Mouse (Mus musculus): ENCODE results near the gene Xpr1.

The Xpr1 gene

GRCm38 (mm10) chr1:155416701-155417677, at the start of gene Xpr1:
Xpr1 (minus strand) TSS chr1:155417415.
- DNase-seq (ENCODE audit: low spot score in 2 of 2): peak; percentile 92 to 94

- no peak for DNase-seq (ENCODE audit: low spot score in 2 of 2)
Observed at GRCm38 (mm10) chr1:155463442-155463841, 46.2 kb upstream of the Xpr1 start.

- no peak for DNase-seq (ENCODE audit: low spot score in 2 of 2)
Observed at GRCm38 (mm10) chr1:155462582-155462981, 45.4 kb upstream of the Xpr1 start.

- DNase-seq (ENCODE audit: low spot score in 2 of 2): no peak
Observed at GRCm38 (mm10) chr1:155457532-155457931, 40.3 kb upstream of the Xpr1 start.

- no peak for DNase-seq (ENCODE audit: low spot score in 2 of 2)
Observed at GRCm38 (mm10) chr1:155453180-155453579, 36.0 kb upstream of the Xpr1 start.

- DNase-seq (ENCODE audit: low spot score in 2 of 2): no peak
Observed at GRCm38 (mm10) chr1:155448932-155449331, 31.7 kb upstream of the Xpr1 start.

GRCm38 (mm10) chr1:155447277-155447676, 30.1 kb upstream of the Xpr1 start:
- no peak for DNase-seq (ENCODE audit: low spot score in 2 of 2)

GRCm38 (mm10) chr1:155443115-155443514, 25.9 kb upstream of the Xpr1 start:
- no peak for DNase-seq (ENCODE audit: low spot score in 2 of 2)

- DNase-seq (ENCODE audit: low spot score in 2 of 2): no peak
Observed at GRCm38 (mm10) chr1:155442521-155443001, 25.3 kb upstream of the Xpr1 start.

- DNase-seq (ENCODE audit: low spot score in 2 of 2): no peak
Observed at GRCm38 (mm10) chr1:155439551-155439950, 22.3 kb upstream of the Xpr1 start.

GRCm38 (mm10) chr1:155438525-155438924, 21.3 kb upstream of the Xpr1 start:
- no peak for DNase-seq (ENCODE audit: low spot score in 2 of 2)

GRCm38 (mm10) chr1:155429304-155429703, 12.1 kb upstream of the Xpr1 start:
- DNase-seq (ENCODE audit: low spot score in 2 of 2): no peak

GRCm38 (mm10) chr1:155427126-155427865, 10.1 kb upstream of the Xpr1 start:
- no peak for DNase-seq (ENCODE audit: low spot score in 2 of 2)

- no peak for DNase-seq (ENCODE audit: low spot score in 2 of 2)
Observed at GRCm38 (mm10) chr1:155425743-155426315, 8.6 kb upstream of the Xpr1 start.

- no peak for DNase-seq (ENCODE audit: low spot score in 2 of 2)
Observed at GRCm38 (mm10) chr1:155425285-155425684, 8.1 kb upstream of the Xpr1 start.

GRCm38 (mm10) chr1:155423801-155424200, 6.6 kb upstream of the Xpr1 start:
- DNase-seq (ENCODE audit: low spot score in 2 of 2): no peak

GRCm38 (mm10) chr1:155422022-155422421, 4.8 kb upstream of the Xpr1 start:
- no peak for DNase-seq (ENCODE audit: low spot score in 2 of 2)

- no peak for DNase-seq (ENCODE audit: low spot score in 2 of 2)
Observed at GRCm38 (mm10) chr1:155416147-155416700, 991 bp downstream of the Xpr1 start.

GRCm38 (mm10) chr1:155415421-155415820, 1.8 kb downstream of the Xpr1 start:
- no peak for DNase-seq (ENCODE audit: low spot score in 2 of 2)

GRCm38 (mm10) chr1:155412705-155413104, 4.5 kb downstream of the Xpr1 start:
- DNase-seq (ENCODE audit: low spot score in 2 of 2): peak in 1 of 2 experiments; percentile 31

- no peak for DNase-seq (ENCODE audit: low spot score in 2 of 2)
Observed at GRCm38 (mm10) chr1:155408577-155408966, 8.6 kb downstream of the Xpr1 start.

Measured in natural killer cell, adult 2 months (primary cell).